Mouse (Mus musculus): ENCODE measurements around the gene AI661453. TPM values are rescaled to one million over a fixed set of nuclear protein-coding genes. Genes with fewer than 3 reads are reported as not detected.

Gene AI661453
- polyA plus RNA-seq, 1 experiment from 2014 or later, result 0.05 TPM

- WGBS, result 86% methylated on average over 2 of the region's 2 CpGs
- H3K4me1 ChIP-seq (ENCODE audit: control insufficient read depth, insufficient read depth, low read length), result no peaks in the 10 kb centered on the region
- H3K9me3 ChIP-seq (ENCODE audit: control insufficient read depth, low read length), result no peaks in the 10 kb centered on the region
- no peak for ATAC-seq (ENCODE audit: insufficient read depth, low FRiP score, low TSS enrichment)
- H3K27ac ChIP-seq (ENCODE audit: low read depth, low read length), result no peak overlapping the region
- no peak overlapping the region for H3K4me3 ChIP-seq (ENCODE audit: low read depth, low read length)
- no peak for DNase-seq (ENCODE audit: low spot score)
- H3K36me3 ChIP-seq (ENCODE audit: control insufficient read depth, insufficient read depth, low read length), result no peaks in the 10 kb centered on the region
- no peak overlapping the region for H3K4me2 ChIP-seq (ENCODE audit: low read depth)
- no peaks in the 10 kb centered on the region for H3K27me3 ChIP-seq (ENCODE audit: control insufficient read depth, insufficient read depth, low read length)
- H3K9ac ChIP-seq (ENCODE audit: low read length), result no peak overlapping the region
Observed at GRCm38 (mm10) chr17:47458936-47459335, 22.5 kb downstream of the AI661453 start.

- Histone ChIP-seq H3K9me3 (ENCODE audit: control insufficient read depth, low read length) (no peaks in the 10 kb centered on the region), H3K4me2 (ENCODE audit: low read depth) (no peak overlapping the region), H3K27me3 (ENCODE audit: control insufficient read depth, insufficient read depth, low read length) (no peaks in the 10 kb centered on the region), H3K27ac (ENCODE audit: low read depth, low read length) (no peak overlapping the region), H3K4me1 (ENCODE audit: control insufficient read depth, insufficient read depth, low read length) (no peaks in the 10 kb centered on the region), H3K9ac (ENCODE audit: low read length) (no peak overlapping the region), H3K36me3 (ENCODE audit: control insufficient read depth, insufficient read depth, low read length) (no peaks in the 10 kb centered on the region), H3K4me3 (ENCODE audit: low read depth, low read length) (no peak overlapping the region)
- DNase-seq (ENCODE audit: low spot score) (no peak), ATAC-seq (ENCODE audit: insufficient read depth, low FRiP score, low TSS enrichment) (no peak)
- 85% methylated on average over 3 of the region's 3 CpGs for WGBS
Observed at GRCm38 (mm10) chr17:47459341-47459919, 23.0 kb downstream of the AI661453 start.

- no peak for DNase-seq (ENCODE audit: low spot score)
- no peak overlapping the region for H3K4me3 ChIP-seq (ENCODE audit: low read depth, low read length)
- no peaks in the 10 kb centered on the region for H3K9me3 ChIP-seq (ENCODE audit: control insufficient read depth, low read length)
- H3K36me3 ChIP-seq (ENCODE audit: control insufficient read depth, insufficient read depth, low read length), result no peaks in the 10 kb centered on the region
- ATAC-seq (ENCODE audit: insufficient read depth, low FRiP score, low TSS enrichment), result no peak
- no peak overlapping the region for H3K4me2 ChIP-seq (ENCODE audit: low read depth)
- no peaks in the 10 kb centered on the region for H3K4me1 ChIP-seq (ENCODE audit: control insufficient read depth, insufficient read depth, low read length)
- H3K9ac ChIP-seq (ENCODE audit: low read length), result no peak overlapping the region
- no peaks in the 10 kb centered on the region; the same call in 1 of the 2 replicates for H3K27me3 ChIP-seq (ENCODE audit: control insufficient read depth, insufficient read depth, low read length)
- H3K27ac ChIP-seq (ENCODE audit: low read depth, low read length), result no peak overlapping the region
- 74% methylated on average over 3 of the region's 3 CpGs for WGBS
Observed at GRCm38 (mm10) chr17:47461688-47462087, 25.3 kb downstream of the AI661453 start.

GRCm38 (mm10) chr17:47462209-47462608 lies 25.8 kb downstream of the AI661453 start:
- 80% methylated on average over 7 of the region's 7 CpGs for WGBS
- ATAC-seq (ENCODE audit: insufficient read depth, low FRiP score, low TSS enrichment) (no peak), DNase-seq (ENCODE audit: low spot score) (no peak)
- no peak overlapping the region for H3K4me3 ChIP-seq (ENCODE audit: low read depth, low read length)
- no peak overlapping the region for H3K4me2 ChIP-seq (ENCODE audit: low read depth)
- no peak overlapping the region for H3K9ac ChIP-seq (ENCODE audit: low read length)
- no peaks in the 10 kb centered on the region for H3K36me3 ChIP-seq (ENCODE audit: control insufficient read depth, insufficient read depth, low read length)
- no peaks in the 10 kb centered on the region for H3K9me3 ChIP-seq (ENCODE audit: control insufficient read depth, low read length)
- no peak overlapping the region for H3K27ac ChIP-seq (ENCODE audit: low read depth, low read length)
- peaks cover 2% of the 10 kb centered on the region for H3K27me3 ChIP-seq (ENCODE audit: control insufficient read depth, insufficient read depth, low read length)
- no peaks in the 10 kb centered on the region for H3K4me1 ChIP-seq (ENCODE audit: control insufficient read depth, insufficient read depth, low read length)

- Histone ChIP-seq H3K9ac (ENCODE audit: low read length) (no peak overlapping the region), H3K4me1 (ENCODE audit: control insufficient read depth, insufficient read depth, low read length) (no peaks in the 10 kb centered on the region), H3K4me3 (ENCODE audit: low read depth, low read length) (no peak overlapping the region), H3K36me3 (ENCODE audit: control insufficient read depth, insufficient read depth, low read length) (no peaks in the 10 kb centered on the region), H3K27me3 (ENCODE audit: control insufficient read depth, insufficient read depth, low read length) (peaks cover 9% of the 10 kb centered on the region), H3K9me3 (ENCODE audit: control insufficient read depth, low read length) (no peaks in the 10 kb centered on the region), H3K4me2 (ENCODE audit: low read depth) (no peak overlapping the region), H3K27ac (ENCODE audit: low read depth, low read length) (no peak overlapping the region)
- DNase-seq (ENCODE audit: low spot score), result no peak
- ATAC-seq (ENCODE audit: insufficient read depth, low FRiP score, low TSS enrichment), result no peak
- 44% methylated on average over 9 of the region's 9 CpGs for WGBS
Observed at GRCm38 (mm10) chr17:47462728-47463388, 26.4 kb downstream of the AI661453 start.

- H3K9me3 ChIP-seq (ENCODE audit: control insufficient read depth, low read length), result no peaks in the 10 kb centered on the region
- H3K27ac ChIP-seq (ENCODE audit: low read depth, low read length), result no peak overlapping the region
- DNase-seq (ENCODE audit: low spot score), result no peak
- no peak overlapping the region for H3K4me3 ChIP-seq (ENCODE audit: low read depth, low read length)
- 0 out of 2 replicates have a peak, but pooled peaks cover 2% of the 10 kb centered on the region for H3K4me1 ChIP-seq (ENCODE audit: control insufficient read depth, insufficient read depth, low read length)
- H3K27me3 ChIP-seq (ENCODE audit: control insufficient read depth, insufficient read depth, low read length), result peaks cover 24% of the 10 kb centered on the region
- WGBS, result 42% methylated on average over 12 of the region's 12 CpGs
- no peaks in the 10 kb centered on the region for H3K36me3 ChIP-seq (ENCODE audit: control insufficient read depth, insufficient read depth, low read length)
- no peak overlapping the region for H3K9ac ChIP-seq (ENCODE audit: low read length)
- no peak for ATAC-seq (ENCODE audit: insufficient read depth, low FRiP score, low TSS enrichment)
- no peak overlapping the region for H3K4me2 ChIP-seq (ENCODE audit: low read depth)
Observed at GRCm38 (mm10) chr17:47464248-47464965, 28.0 kb downstream of the AI661453 start.

GRCm38 (mm10) chr17:47465016-47465415 lies 28.6 kb downstream of the AI661453 start:
- ATAC-seq (ENCODE audit: insufficient read depth, low FRiP score, low TSS enrichment) (no peak), DNase-seq (ENCODE audit: low spot score) (no peak)
- no peak overlapping the region for H3K4me3 ChIP-seq (ENCODE audit: low read depth, low read length)
- no peak overlapping the region for H3K4me2 ChIP-seq (ENCODE audit: low read depth)
- H3K4me1 ChIP-seq (ENCODE audit: control insufficient read depth, insufficient read depth, low read length), result 0 out of 2 replicates have a peak, but pooled peaks cover 2% of the 10 kb centered on the region
- no peaks in the 10 kb centered on the region for H3K36me3 ChIP-seq (ENCODE audit: control insufficient read depth, insufficient read depth, low read length)
- H3K27ac ChIP-seq (ENCODE audit: low read depth, low read length), result no peak overlapping the region
- H3K9ac ChIP-seq (ENCODE audit: low read length), result no peak overlapping the region
- WGBS, result 81% methylated on average over 11 of the region's 11 CpGs
- no peaks in the 10 kb centered on the region for H3K9me3 ChIP-seq (ENCODE audit: control insufficient read depth, low read length)
- H3K27me3 ChIP-seq (ENCODE audit: control insufficient read depth, insufficient read depth, low read length), result peaks cover 24% of the 10 kb centered on the region

- Histone ChIP-seq H3K27me3 (ENCODE audit: control insufficient read depth, insufficient read depth, low read length) (peaks cover 24% of the 10 kb centered on the region), H3K27ac (ENCODE audit: low read depth, low read length) (no peak overlapping the region), H3K4me2 (ENCODE audit: low read depth) (no peak overlapping the region; the same call in 1 of the 2 replicates), H3K9ac (ENCODE audit: low read length) (no peak overlapping the region), H3K36me3 (ENCODE audit: control insufficient read depth, insufficient read depth, low read length) (no peaks in the 10 kb centered on the region), H3K4me3 (ENCODE audit: low read depth, low read length) (no peak overlapping the region), H3K9me3 (ENCODE audit: control insufficient read depth, low read length) (no peaks in the 10 kb centered on the region), H3K4me1 (ENCODE audit: control insufficient read depth, insufficient read depth, low read length) (0 out of 2 replicates have a peak, but pooled peaks cover 2% of the 10 kb centered on the region)
- DNase-seq (ENCODE audit: low spot score) (no peak), ATAC-seq (ENCODE audit: insufficient read depth, low FRiP score, low TSS enrichment) (no peak)
- 16% methylated on average over 9 of the region's 9 CpGs for WGBS
Observed at GRCm38 (mm10) chr17:47466284-47466683, 29.9 kb downstream of the AI661453 start.
